Mouse (Mus musculus): ENCODE measurements around the gene Tmeff1.

GRCm38 (mm10) chr4:48559652-48560051, 25.3 kb upstream of the Tmeff1 start:
- TF ChIP-seq CTCF (IDR thresholded peaks at IDR 0.05) (no peak), POLR2A (IDR thresholded peaks at IDR 0.05; ENCODE audit: insufficient read depth, low read depth, low read length) (no peak)

All from heart, adult 2 months (tissue).